Mouse (Mus musculus): Measurements from ENCODE around the gene Nid2. TPM values are rescaled to one million over a fixed set of nuclear protein-coding genes. Genes with fewer than 3 reads are reported as not detected.

The Nid2 gene
- polyA plus RNA-seq, 1 experiment from 2014 or later, result 28.2 TPM

- peak; percentile 25; the same call in 1 of the 2 replicates for ATAC-seq
- H3K4me2 ChIP-seq (ENCODE audit: low read length), result no peak overlapping the region
- H3K27ac ChIP-seq (ENCODE audit: low read length), result no peak overlapping the region
- 70% methylated on average over 10 of the region's 10 CpGs for WGBS
- H3K27me3 ChIP-seq (ENCODE audit: control insufficient read depth, insufficient read depth, low read depth, low read length), result no peaks in the 10 kb centered on the region
- H3K4me3 ChIP-seq (ENCODE audit: low read depth, low read length), result no peak overlapping the region
- H3K9me3 ChIP-seq (replicated peaks; ENCODE audit: control insufficient read depth, low read length, poor library complexity, severe bottlenecking), result no peaks in the 10 kb centered on the region
- H3K36me3 ChIP-seq (ENCODE audit: control insufficient read depth, insufficient read depth, low read length), result peaks cover 16% of the 10 kb centered on the region
- no peaks in the 10 kb centered on the region for H3K4me1 ChIP-seq (ENCODE audit: control insufficient read depth, insufficient read depth, low read length)
- H3K9ac ChIP-seq (ENCODE audit: low read depth, low read length), result no peak overlapping the region
Observed at GRCm38 (mm10) chr14:19809934-19810333, 58.9 kb downstream of the Nid2 start.

GRCm38 (mm10) chr14:19813061-19813460 is 62.0 kb downstream of the Nid2 start:
- Histone ChIP-seq H3K27me3 (ENCODE audit: control insufficient read depth, insufficient read depth, low read depth, low read length) (no peaks in the 10 kb centered on the region), H3K9ac (ENCODE audit: low read depth, low read length) (no peak overlapping the region), H3K4me1 (ENCODE audit: control insufficient read depth, insufficient read depth, low read length) (no peaks in the 10 kb centered on the region), H3K27ac (ENCODE audit: low read length) (no peak overlapping the region), H3K36me3 (ENCODE audit: control insufficient read depth, insufficient read depth, low read length) (peaks cover 24% of the 10 kb centered on the region), H3K4me2 (ENCODE audit: low read length) (no peak overlapping the region), H3K9me3 (replicated peaks; ENCODE audit: control insufficient read depth, low read length, poor library complexity, severe bottlenecking) (no peaks in the 10 kb centered on the region), H3K4me3 (ENCODE audit: low read depth, low read length) (no peak overlapping the region)
- ATAC-seq, result no peak
- WGBS, result 93% methylated on average over 2 of the region's 2 CpGs

GRCm38 (mm10) chr14:19817949-19818348 is 66.9 kb downstream of the Nid2 start:
- Histone ChIP-seq H3K9ac (ENCODE audit: low read depth, low read length) (no peak overlapping the region), H3K27me3 (ENCODE audit: control insufficient read depth, insufficient read depth, low read depth, low read length) (no peaks in the 10 kb centered on the region), H3K36me3 (ENCODE audit: control insufficient read depth, insufficient read depth, low read length) (peaks cover 28% of the 10 kb centered on the region), H3K4me2 (ENCODE audit: low read length) (no peak overlapping the region), H3K9me3 (replicated peaks; ENCODE audit: control insufficient read depth, low read length, poor library complexity, severe bottlenecking) (no peaks in the 10 kb centered on the region), H3K27ac (ENCODE audit: low read length) (no peak overlapping the region), H3K4me3 (ENCODE audit: low read depth, low read length) (no peak overlapping the region), H3K4me1 (ENCODE audit: control insufficient read depth, insufficient read depth, low read length) (peaks cover 6% of the 10 kb centered on the region)
- ATAC-seq, result 0 out of 2 replicates have a peak, but pooled peaks have one; percentile 47
- WGBS, result 13% methylated on average over 1 of the region's 1 CpGs

DNA sequence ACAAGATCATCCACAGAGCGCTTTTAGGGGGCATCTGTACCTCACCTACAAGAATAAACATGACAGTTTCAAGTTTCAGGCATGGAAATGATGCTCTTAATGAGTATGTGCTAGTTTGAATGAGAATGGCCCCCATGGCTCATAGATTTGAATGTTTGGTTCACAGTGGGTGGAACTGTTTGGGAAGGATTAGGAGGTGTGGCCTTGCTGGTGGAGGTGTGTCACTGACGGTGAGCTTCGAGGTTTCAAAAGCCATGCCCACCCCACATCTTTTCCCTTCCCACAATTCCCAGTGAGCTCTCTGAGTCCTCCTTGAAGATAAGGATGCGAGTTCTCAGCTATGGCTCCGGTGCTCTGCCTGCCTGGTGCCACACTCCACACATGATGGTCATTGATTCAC is 70.6 kb downstream of the Nid2 start:
- no peak overlapping the region for H3K9ac ChIP-seq (ENCODE audit: low read depth, low read length)
- peaks cover 17% of the 10 kb centered on the region for H3K4me1 ChIP-seq (ENCODE audit: control insufficient read depth, insufficient read depth, low read length)
- WGBS, result 96% methylated on average over 5 of the region's 5 CpGs
- H3K4me3 ChIP-seq (ENCODE audit: low read depth, low read length), result no peak overlapping the region
- ATAC-seq, result no peak
- H3K4me2 ChIP-seq (ENCODE audit: low read length), result no peak overlapping the region
- H3K36me3 ChIP-seq (ENCODE audit: control insufficient read depth, insufficient read depth, low read length), result peaks cover 14% of the 10 kb centered on the region
- no peaks in the 10 kb centered on the region for H3K9me3 ChIP-seq (replicated peaks; ENCODE audit: control insufficient read depth, low read length, poor library complexity, severe bottlenecking)
- H3K27me3 ChIP-seq (ENCODE audit: control insufficient read depth, insufficient read depth, low read depth, low read length), result no peaks in the 10 kb centered on the region
- no peak overlapping the region for H3K27ac ChIP-seq (ENCODE audit: low read length)

DNA sequence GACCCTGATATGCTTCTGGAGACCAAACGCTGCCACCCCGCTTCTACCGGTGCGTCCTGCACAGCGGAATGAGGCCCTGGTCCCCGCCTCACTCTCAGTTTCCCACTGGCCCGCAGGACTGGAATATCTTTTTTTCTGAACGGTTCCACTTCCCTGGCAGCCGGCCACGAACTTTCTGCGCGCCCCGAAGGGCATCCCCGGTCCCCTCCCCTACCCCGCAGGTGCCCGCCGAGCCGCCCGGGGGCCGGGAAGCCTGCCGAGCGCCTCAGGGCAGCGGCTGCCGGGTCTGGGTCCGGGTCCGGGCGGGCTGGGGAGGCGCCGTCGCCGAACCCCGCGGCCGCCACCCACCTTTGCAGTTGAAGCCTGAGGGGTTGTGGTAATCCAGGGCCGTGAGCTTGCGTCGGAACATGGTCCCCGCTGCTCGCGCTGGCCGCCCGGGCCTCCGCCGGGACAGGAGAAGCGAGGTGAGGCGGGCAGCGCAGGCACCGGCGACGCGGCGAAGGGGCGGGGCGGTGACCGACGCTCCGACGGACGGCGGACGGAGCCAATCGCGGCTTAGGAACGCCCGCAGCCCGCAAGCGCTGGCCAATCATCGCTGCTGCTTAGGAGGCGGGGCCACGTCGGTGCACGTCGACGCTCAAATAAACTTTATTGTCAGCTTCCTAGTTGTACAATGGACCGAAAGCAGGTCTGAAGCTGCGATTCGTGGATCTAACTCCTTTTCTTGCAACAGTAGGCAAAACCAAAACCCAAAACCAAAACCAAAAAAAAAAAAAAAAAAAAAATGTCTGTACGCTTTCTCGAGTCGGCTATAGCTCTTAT is 72.5 kb downstream of the Nid2 start, which contains the start of gene Rtraf:
Rtraf (minus strand) TSS at position 504 of the 822 bp plus-strand sequence.
- Histone ChIP-seq H3K9me3 (replicated peaks; ENCODE audit: control insufficient read depth, low read length, poor library complexity, severe bottlenecking) (no peaks in the 10 kb centered on the region), H3K9ac (ENCODE audit: low read depth, low read length) (peak within 1 kb of the TSS; percentile 92), H3K27ac (ENCODE audit: low read length) (peak within 1 kb of the TSS; percentile 83), H3K4me2 (ENCODE audit: low read length) (peak within 1 kb of the TSS; percentile 88), H3K36me3 (ENCODE audit: control insufficient read depth, insufficient read depth, low read length) (peaks cover 14% of the 10 kb centered on the region), H3K4me3 (ENCODE audit: low read depth, low read length) (peak within 1 kb of the TSS; percentile 97), H3K27me3 (ENCODE audit: control insufficient read depth, insufficient read depth, low read depth, low read length) (no peaks in the 10 kb centered on the region), H3K4me1 (ENCODE audit: control insufficient read depth, insufficient read depth, low read length) (peaks cover 17% of the 10 kb centered on the region)
- ATAC-seq, result peak; percentile 98
- WGBS, result under 1% methylated on average over 78 of the region's 80 CpGs

DNA sequence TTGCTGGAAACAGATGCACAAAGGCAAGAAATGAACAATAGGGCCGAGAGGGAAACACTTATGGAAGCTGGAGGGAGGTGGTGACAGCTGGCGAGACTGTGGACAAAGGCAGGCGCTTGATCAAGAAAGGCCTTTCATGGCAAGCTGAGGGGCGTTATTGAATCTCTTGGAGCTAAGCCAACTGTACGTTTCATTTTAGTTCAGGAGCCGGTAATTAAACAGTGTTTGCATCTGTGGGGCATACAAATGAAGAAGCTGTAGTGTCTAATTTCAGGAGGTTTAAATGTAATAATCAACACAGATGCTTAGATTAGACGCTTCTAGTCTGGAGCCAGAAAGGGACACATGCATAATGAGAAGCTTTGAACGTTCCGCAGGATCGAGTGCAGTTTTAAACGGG is 74.4 kb downstream of the Nid2 start:
- H3K9me3 ChIP-seq (replicated peaks; ENCODE audit: control insufficient read depth, low read length, poor library complexity, severe bottlenecking), result no peaks in the 10 kb centered on the region
- H3K27ac ChIP-seq (ENCODE audit: low read length), result peak overlapping the region; percentile 75
- H3K4me3 ChIP-seq (ENCODE audit: low read depth, low read length), result no peak overlapping the region
- H3K4me1 ChIP-seq (ENCODE audit: control insufficient read depth, insufficient read depth, low read length), result peaks cover 17% of the 10 kb centered on the region
- WGBS, result 16% methylated on average over 11 of the region's 11 CpGs
- peaks cover 10% of the 10 kb centered on the region for H3K36me3 ChIP-seq (ENCODE audit: control insufficient read depth, insufficient read depth, low read length)
- no peak overlapping the region for H3K4me2 ChIP-seq (ENCODE audit: low read length)
- no peaks in the 10 kb centered on the region for H3K27me3 ChIP-seq (ENCODE audit: control insufficient read depth, insufficient read depth, low read depth, low read length)
- ATAC-seq, result no peak
- no peak overlapping the region for H3K9ac ChIP-seq (ENCODE audit: low read depth, low read length)

- WGBS, result 92% methylated on average over 3 of the region's 3 CpGs
- Histone ChIP-seq H3K4me1 (ENCODE audit: control insufficient read depth, insufficient read depth, low read length) (0 out of 2 replicates have a peak, but pooled peaks cover 2% of the 10 kb centered on the region), H3K27me3 (ENCODE audit: control insufficient read depth, insufficient read depth, low read depth, low read length) (no peaks in the 10 kb centered on the region)
Observed at GRCm38 (mm10) chr14:19836289-19836688, 85.2 kb downstream of the Nid2 start.

DNA sequence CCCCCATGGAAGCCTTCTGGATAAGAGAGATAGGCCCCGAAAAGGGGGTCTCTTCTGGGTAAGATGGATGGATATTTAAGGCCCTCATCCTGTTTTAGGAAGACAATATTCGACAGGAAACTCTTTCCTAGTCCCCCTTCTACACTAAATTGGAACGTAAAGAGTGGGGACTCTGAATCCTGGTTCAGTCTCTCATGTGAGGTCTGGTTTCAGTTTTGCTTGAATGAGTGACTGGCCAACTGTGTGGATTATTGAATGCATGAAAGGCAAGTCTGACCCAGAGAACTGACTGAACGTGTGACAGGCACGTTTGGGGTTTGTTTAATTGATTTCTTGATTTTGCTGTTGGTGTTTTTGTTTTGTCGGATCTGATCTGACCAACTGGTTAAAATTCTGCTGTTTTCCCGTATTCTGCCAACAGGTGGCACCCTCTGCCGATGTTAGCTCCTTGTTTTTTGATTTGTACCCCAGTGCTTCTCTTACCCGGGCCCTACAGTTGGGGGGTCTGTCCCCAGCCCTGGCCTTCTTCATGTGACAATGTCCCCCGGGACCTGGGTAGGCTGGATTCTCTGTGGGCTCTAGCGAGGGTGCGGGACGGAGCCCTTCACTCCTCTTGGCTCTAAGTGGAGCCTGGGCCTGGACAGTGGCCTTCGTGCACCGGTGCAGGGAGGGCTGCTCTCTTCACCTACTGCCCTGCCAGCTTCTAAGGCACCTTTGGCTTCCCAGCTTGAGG is 88.7 kb downstream of the Nid2 start:
- Histone ChIP-seq H3K36me3 (ENCODE audit: control insufficient read depth, insufficient read depth, low read length) (no peaks in the 10 kb centered on the region), H3K4me3 (ENCODE audit: low read depth, low read length) (no peak overlapping the region), H3K4me1 (ENCODE audit: control insufficient read depth, insufficient read depth, low read length) (0 out of 2 replicates have a peak, but pooled peaks cover 2% of the 10 kb centered on the region), H3K9me3 (replicated peaks; ENCODE audit: control insufficient read depth, low read length, poor library complexity, severe bottlenecking) (no peaks in the 10 kb centered on the region), H3K27me3 (ENCODE audit: control insufficient read depth, insufficient read depth, low read depth, low read length) (no peaks in the 10 kb centered on the region), H3K4me2 (ENCODE audit: low read length) (peak overlapping the region; percentile 53), H3K27ac (ENCODE audit: low read length) (no peak overlapping the region), H3K9ac (ENCODE audit: low read depth, low read length) (peak overlapping the region; percentile 52)
- WGBS, result 20% methylated on average over 15 of the region's 15 CpGs
- peak; percentile 68 for ATAC-seq

More at GRCm38 (mm10) chr14:19836289-19836688, 85.2 kb downstream of the Nid2 start:
- ATAC-seq, result no peak
- H3K4me2 ChIP-seq (ENCODE audit: low read length), result no peak overlapping the region
- no peak overlapping the region for H3K27ac ChIP-seq (ENCODE audit: low read length)
- H3K9me3 ChIP-seq (replicated peaks; ENCODE audit: control insufficient read depth, low read length, poor library complexity, severe bottlenecking), result no peaks in the 10 kb centered on the region
- no peak overlapping the region for H3K9ac ChIP-seq (ENCODE audit: low read depth, low read length)
- H3K4me3 ChIP-seq (ENCODE audit: low read depth, low read length), result no peak overlapping the region
- H3K36me3 ChIP-seq (ENCODE audit: control insufficient read depth, insufficient read depth, low read length), result no peaks in the 10 kb centered on the region

DNA sequence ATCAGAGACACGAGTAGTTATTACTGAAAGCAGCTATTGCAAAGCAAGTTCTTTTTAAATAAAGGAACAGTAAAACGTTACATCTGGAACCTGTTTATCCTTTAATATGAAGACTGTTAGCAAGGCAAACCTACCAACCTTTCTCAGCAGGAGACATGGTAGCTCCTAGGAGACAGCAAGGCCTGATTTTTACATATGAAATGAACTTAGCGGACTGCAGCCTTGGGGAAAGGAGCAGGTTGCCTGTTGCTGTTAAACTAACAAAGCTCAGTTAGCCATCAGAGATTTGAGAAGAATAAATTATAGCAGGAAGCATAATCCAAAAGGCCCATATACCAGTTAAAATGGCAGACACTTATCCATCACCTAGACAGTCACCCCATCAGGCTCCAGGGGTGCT is 102.4 kb downstream of the Nid2 start:
- Histone ChIP-seq H3K4me1 (ENCODE audit: control insufficient read depth, insufficient read depth, low read length) (no peaks in the 10 kb centered on the region), H3K27me3 (ENCODE audit: control insufficient read depth, insufficient read depth, low read depth, low read length) (no peaks in the 10 kb centered on the region), H3K9me3 (replicated peaks; ENCODE audit: control insufficient read depth, low read length, poor library complexity, severe bottlenecking) (no peaks in the 10 kb centered on the region), H3K36me3 (ENCODE audit: control insufficient read depth, insufficient read depth, low read length) (no peaks in the 10 kb centered on the region), H3K4me2 (ENCODE audit: low read length) (no peak overlapping the region), H3K4me3 (ENCODE audit: low read depth, low read length) (no peak overlapping the region), H3K9ac (ENCODE audit: low read depth, low read length) (no peak overlapping the region), H3K27ac (ENCODE audit: low read length) (no peak overlapping the region)
- ATAC-seq, result no peak
- 39% methylated on average over 3 of the region's 3 CpGs for WGBS

Data from midbrain, embryonic 16.5 days (tissue).